Mouse (Mus musculus): ENCODE measurements at regions not wholly inside any gene's neighbourhood (a gene's known extent, or its start where the extent isn't known, plus 50 kb on each side); places are given as distances from the start of the nearest gene placed in this dataset.
"Not testable (repeated sequence)": the region's sequence is repeated elsewhere in the genome, so short reads cannot be mapped to it uniquely, and the experiment has no call there.

GRCm38 (mm10) chr3:57970614-57971013 lies 122.7 kb upstream of the Pfn2 start:
- not testable (repeated sequence) for DNase-seq

GRCm38 (mm10) chr3:57972469-57973245 lies 124.8 kb upstream of the Pfn2 start:
- peak; percentile 4 for DNase-seq

- DNase-seq = no peak
Measured at GRCm38 (mm10) chr3:57973546-57973945, 125.7 kb upstream of the Pfn2 start.

- no peak for DNase-seq
Measured at GRCm38 (mm10) chr3:57975379-57975778, 127.5 kb upstream of the Pfn2 start.

GRCm38 (mm10) chr3:57976640-57977229 lies 128.9 kb upstream of the Pfn2 start:
- no peak for DNase-seq

- no peak for DNase-seq
Measured at GRCm38 (mm10) chr3:57988175-57988574, 140.3 kb upstream of the Pfn2 start.

GRCm38 (mm10) chr3:57990738-57991137 lies 142.9 kb upstream of the Pfn2 start:
- no peak for DNase-seq

- DNase-seq = no peak
Measured at GRCm38 (mm10) chr3:57998121-57999102, 150.5 kb upstream of the Pfn2 start.

GRCm38 (mm10) chr3:58002792-58003574 lies 155.1 kb upstream of the Pfn2 start:
- DNase-seq = no peak

- no peak for DNase-seq
Measured at GRCm38 (mm10) chr3:58024750-58025392, 177.0 kb upstream of the Pfn2 start.

GRCm38 (mm10) chr3:58049618-58050017 lies 201.7 kb upstream of the Pfn2 start:
- no peak for DNase-seq

- DNase-seq = no peak
Measured at GRCm38 (mm10) chr3:58054726-58055125, 206.8 kb upstream of the Pfn2 start.

GRCm38 (mm10) chr3:58055181-58055580 lies 207.3 kb upstream of the Pfn2 start:
- no peak for DNase-seq

GRCm38 (mm10) chr3:58056191-58057063 lies 208.5 kb upstream of the Pfn2 start:
- no peak for DNase-seq

- no peak for DNase-seq
Measured at GRCm38 (mm10) chr3:58057064-58057396, 209.2 kb upstream of the Pfn2 start.

GRCm38 (mm10) chr3:58058134-58058533 lies 210.3 kb upstream of the Pfn2 start:
- no peak for DNase-seq

- DNase-seq = no peak
Measured at GRCm38 (mm10) chr3:58063852-58064549, 216.1 kb upstream of the Pfn2 start.

- no peak for DNase-seq
Measured at GRCm38 (mm10) chr3:58071574-58071973, 223.7 kb upstream of the Pfn2 start.

- no peak for DNase-seq
Measured at GRCm38 (mm10) chr3:58072230-58072839, 224.5 kb upstream of the Pfn2 start.

Measured in right cerebral cortex, postnatal 4 days (tissue).